Mouse (Mus musculus): ENCODE results near the gene Il18bp. TPM values are rescaled to one million over a fixed set of nuclear protein-coding genes. Genes with fewer than 3 reads are reported as not detected.
A peak's percentile ranks its signal among the peaks of the same experiment; 100 is the strongest.

The Il18bp gene
- polyA plus RNA-seq, 1 experiment from 2014 or later, result 4.8 TPM

DNA sequence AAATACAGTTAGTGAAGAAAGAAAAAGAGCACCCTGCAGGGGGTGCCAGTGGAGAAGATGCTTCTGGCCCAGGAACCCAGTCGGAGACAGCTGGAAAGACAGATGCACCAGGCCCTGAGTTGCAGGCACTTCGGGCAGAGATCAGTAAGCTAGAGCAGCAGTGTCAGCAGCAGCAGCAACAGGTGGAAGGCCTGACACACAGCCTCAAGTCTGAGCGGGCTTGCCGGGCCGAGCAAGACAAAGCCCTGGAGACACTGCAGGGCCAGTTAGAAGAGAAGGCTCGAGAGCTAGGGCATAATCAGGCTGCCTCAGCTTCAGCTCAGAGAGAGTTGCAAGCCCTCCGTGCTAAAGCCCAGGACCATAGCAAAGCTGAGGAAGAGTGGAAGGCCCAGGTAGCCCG, 18.2 kb downstream of the Il18bp start:
- Histone ChIP-seq H3K9me3 (no peaks in the 10 kb centered on the region), H3K27me3 (no peaks in the 10 kb centered on the region), H3K36me3 (peaks cover 97% of the 10 kb centered on the region), H3K27ac (no peak overlapping the region; the same call in none of the 2 replicates), H3K4me1 (replicated peaks) (no peaks in the 10 kb centered on the region), H3K4me3 (no peak overlapping the region), H3K9ac (no peak overlapping the region), H3K4me2 (no peak overlapping the region)
- 88% methylated on average over 8 of the region's 8 CpGs for WGBS
- no peak for ATAC-seq (ENCODE audit: low FRiP score)

DNA sequence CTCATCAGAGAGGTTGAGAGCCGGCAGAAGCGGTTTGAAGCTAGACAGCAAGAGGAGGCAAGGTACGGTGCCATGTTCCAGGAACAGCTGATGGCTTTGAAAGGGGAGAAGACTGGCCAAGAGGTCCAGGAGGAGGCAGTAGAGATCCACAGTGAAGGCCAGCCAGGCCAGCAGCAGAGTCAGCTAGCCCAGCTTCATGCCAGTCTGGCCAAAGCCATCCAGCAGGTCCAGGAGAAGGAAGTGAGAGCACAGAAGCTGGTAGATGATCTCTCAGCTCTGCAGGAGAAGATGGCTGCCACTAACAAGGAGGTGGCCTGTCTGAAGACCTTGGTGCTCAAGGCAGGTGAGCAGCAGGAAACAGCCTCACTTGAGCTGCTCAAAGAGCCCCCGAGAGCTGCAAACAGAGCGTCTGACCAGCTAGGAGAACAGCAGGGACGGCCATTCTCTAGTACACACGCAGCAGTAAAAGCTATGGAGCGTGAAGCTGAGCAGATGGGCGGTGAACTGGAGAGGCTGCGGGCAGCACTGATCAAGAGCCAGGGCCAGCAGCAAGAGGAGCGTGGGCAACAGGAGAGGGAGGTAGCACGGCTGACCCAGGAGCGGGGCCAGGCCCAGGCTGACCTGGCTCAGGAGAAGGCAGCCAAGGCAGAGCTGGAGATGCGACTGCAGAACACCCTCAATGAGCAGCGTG, 18.9 kb downstream of the Il18bp start:
- Histone ChIP-seq H3K36me3 (peaks cover 97% of the 10 kb centered on the region), H3K27ac (no peak overlapping the region; the same call in 1 of the 2 replicates), H3K9ac (no peak overlapping the region), H3K4me3 (no peak overlapping the region), H3K4me2 (no peak overlapping the region), H3K27me3 (no peaks in the 10 kb centered on the region), H3K9me3 (no peaks in the 10 kb centered on the region), H3K4me1 (replicated peaks) (no peaks in the 10 kb centered on the region)
- ATAC-seq (ENCODE audit: low FRiP score), result no peak
- WGBS, result 91% methylated on average over 15 of the region's 15 CpGs

DNA sequence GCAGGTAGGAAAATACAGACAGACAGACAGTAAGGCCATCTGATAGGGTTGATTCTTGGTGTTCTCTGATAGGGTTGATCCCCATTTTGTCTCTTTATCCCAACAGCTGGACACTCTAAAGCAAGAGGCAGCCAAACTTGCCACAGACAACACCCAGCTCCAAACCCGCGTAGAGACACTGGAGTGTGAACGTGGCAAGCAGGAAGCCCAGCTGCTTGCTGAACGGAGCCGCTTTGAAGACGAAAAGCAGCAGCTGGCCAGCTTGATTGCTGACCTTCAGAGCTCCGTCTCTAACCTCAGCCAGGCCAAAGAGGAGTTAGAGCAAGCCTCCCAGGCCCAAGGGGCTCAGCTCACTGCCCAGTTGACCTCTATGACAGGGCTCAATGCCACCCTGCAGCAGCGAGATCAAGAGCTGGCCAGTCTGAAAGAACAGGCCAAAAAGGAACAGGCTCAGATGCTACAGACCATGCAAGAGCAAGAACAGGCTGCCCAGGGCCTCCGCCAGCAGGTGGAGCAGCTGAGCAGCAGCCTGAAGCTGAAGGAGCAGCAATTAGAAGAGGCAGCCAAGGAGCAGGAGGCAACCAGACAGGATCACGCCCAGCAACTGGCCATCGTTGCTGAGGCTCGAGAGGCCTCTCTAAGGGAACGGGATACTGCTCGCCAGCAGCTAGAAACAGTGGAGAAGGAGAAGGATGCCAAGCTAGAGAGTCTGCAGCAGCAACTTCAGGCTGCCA, 20.1 kb downstream of the Il18bp start:
- Histone ChIP-seq H3K9ac (no peak overlapping the region), H3K9me3 (no peaks in the 10 kb centered on the region), H3K27me3 (no peaks in the 10 kb centered on the region), H3K4me2 (no peak overlapping the region), H3K4me3 (no peak overlapping the region), H3K36me3 (peaks cover 99% of the 10 kb centered on the region), H3K4me1 (replicated peaks) (no peaks in the 10 kb centered on the region), H3K27ac (peak overlapping the region; percentile 30; the same call in 1 of the 2 replicates)
- peak; percentile 29; the same call in 1 of the 2 replicates for ATAC-seq (ENCODE audit: low FRiP score)
- WGBS, result 71% methylated on average over 14 of the region's 14 CpGs

DNA sequence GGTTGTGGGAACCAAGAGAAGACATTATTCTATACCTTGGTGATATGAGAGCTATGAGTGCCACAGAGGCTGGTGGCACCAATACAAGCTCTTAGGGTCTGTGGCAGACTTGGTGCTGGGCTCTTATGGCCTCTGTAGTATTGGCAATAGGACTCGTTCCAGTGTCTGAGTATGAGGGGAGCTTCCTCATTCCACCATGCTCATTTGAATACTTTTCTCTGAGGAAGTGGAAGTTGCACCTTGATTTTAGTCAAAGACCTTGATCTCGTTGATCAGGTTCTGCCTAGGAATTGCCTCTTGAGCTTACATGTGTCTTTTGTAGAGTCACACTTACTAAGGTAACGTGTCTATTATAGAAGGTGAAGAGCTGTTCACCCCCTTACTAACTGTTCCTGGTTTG, 24.2 kb downstream of the Il18bp start:
- H3K4me3 ChIP-seq, result no peak overlapping the region
- H3K9me3 ChIP-seq, result no peaks in the 10 kb centered on the region
- H3K4me1 ChIP-seq (replicated peaks), result no peaks in the 10 kb centered on the region
- 95% methylated on average over 3 of the region's 3 CpGs for WGBS
- no peak overlapping the region for H3K4me2 ChIP-seq
- no peak overlapping the region for H3K27ac ChIP-seq
- H3K36me3 ChIP-seq, result peaks cover 99% of the 10 kb centered on the region
- no peak for ATAC-seq (ENCODE audit: low FRiP score)
- no peak overlapping the region for H3K9ac ChIP-seq
- H3K27me3 ChIP-seq, result no peaks in the 10 kb centered on the region

DNA sequence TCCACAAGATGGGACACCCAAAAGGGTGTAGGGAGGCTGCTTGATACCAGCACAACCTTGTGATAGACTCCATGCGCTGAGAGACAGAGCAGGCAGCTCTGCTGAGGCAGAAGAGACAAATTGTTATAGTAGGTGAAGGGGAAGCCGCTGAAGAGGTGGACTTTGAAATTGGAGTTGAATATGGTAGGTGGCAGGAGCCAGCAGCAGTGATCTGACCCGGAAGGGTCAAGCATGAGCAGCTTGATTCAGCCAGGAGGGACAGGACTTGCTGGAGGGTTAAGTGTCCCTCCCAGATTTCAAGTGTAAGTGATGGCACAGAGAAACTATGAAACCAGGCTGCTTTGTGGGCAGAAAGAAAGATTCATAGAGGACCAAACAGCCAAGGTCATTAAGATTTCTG, 33.4 kb downstream of the Il18bp start:
- Histone ChIP-seq H3K9me3 (no peaks in the 10 kb centered on the region), H3K4me2 (no peak overlapping the region), H3K9ac (no peak overlapping the region), H3K36me3 (peaks cover 58% of the 10 kb centered on the region), H3K27me3 (no peaks in the 10 kb centered on the region), H3K4me3 (no peak overlapping the region), H3K27ac (no peak overlapping the region), H3K4me1 (replicated peaks) (no peaks in the 10 kb centered on the region)
- ATAC-seq (ENCODE audit: low FRiP score), result no peak
- WGBS, result 96% methylated on average over 3 of the region's 3 CpGs

DNA sequence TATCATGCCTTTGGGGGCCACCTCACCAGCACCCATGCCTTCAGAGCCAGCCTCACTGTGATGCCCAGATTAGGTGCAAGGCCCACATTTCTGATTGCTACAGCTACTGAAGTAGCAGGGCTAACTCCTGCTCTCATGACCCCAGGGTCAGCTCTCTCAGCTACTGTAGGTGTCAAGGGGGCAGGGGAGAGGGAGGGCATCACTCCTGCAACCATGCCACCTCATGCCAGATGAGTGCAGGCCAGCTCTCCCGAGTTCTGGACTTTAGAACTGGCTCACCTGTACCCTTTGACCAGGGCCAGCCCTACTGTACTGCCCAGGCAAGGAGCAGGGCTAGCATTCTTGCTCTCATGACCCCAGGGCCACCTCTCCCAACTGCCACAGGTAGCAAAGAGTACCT, 35.8 kb downstream of the Il18bp start:
- H3K27ac ChIP-seq, result no peak overlapping the region
- no peak overlapping the region for H3K4me3 ChIP-seq
- no peaks in the 10 kb centered on the region for H3K4me1 ChIP-seq (replicated peaks)
- no peak overlapping the region for H3K9ac ChIP-seq
- ATAC-seq (ENCODE audit: low FRiP score), result no peak
- no peaks in the 10 kb centered on the region for H3K27me3 ChIP-seq
- H3K9me3 ChIP-seq, result no peaks in the 10 kb centered on the region
- H3K4me2 ChIP-seq, result no peak overlapping the region
- 86% methylated on average over 1 of the region's 1 CpGs for WGBS
- peaks cover 37% of the 10 kb centered on the region for H3K36me3 ChIP-seq

DNA sequence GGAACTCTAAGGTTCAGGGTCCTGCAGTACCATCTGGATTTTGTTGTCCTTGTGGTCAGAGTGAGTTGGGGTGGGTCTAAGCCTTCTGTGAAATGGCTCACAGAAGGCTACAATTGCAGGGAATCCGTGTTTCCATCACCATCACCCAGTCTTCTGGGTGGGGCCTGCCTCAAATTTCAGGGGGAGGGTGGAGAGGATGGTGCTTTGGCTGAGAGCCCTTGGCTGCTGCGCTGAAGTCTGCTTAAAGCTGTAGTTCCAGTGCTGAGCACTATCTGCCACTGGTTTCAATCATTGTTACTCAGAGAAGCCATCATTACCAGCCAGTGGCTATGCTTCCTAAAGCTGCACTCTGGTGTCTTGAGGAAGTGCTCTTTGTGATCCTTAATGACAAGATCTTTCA, 44.0 kb downstream of the Il18bp start:
- Histone ChIP-seq H3K27ac (peak overlapping the region; percentile 26; the same call in 1 of the 2 replicates), H3K4me1 (replicated peaks) (peaks cover 38% of the 10 kb centered on the region), H3K36me3 (peaks cover 11% of the 10 kb centered on the region), H3K27me3 (no peaks in the 10 kb centered on the region), H3K4me2 (no peak overlapping the region), H3K9me3 (no peaks in the 10 kb centered on the region), H3K4me3 (no peak overlapping the region), H3K9ac (no peak overlapping the region)
- no peak for ATAC-seq (ENCODE audit: low FRiP score)
- 75% methylated on average over 2 of the region's 2 CpGs for WGBS

DNA sequence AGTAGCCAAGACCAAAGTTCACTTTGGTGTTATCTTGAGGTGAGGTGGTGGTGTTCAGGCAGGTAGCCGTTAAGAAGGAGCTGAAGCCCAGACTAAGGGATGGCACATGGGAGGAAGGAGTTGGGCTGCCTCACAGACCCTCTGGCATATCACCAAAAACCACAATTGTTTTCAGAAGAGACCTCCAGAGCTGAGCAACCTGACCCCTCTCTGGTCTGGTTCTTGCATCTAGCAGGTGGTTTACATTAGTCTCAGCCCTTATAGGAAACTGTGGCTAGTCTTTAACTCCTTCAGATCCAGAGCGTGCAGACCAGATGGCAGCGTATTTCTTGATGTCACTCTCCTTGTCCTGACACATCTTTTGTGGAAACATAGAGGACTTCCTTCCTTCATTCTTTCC, 44.8 kb downstream of the Il18bp start:
- Histone ChIP-seq H3K4me1 (replicated peaks) (peaks cover 44% of the 10 kb centered on the region), H3K4me3 (no peak overlapping the region), H3K9ac (no peak overlapping the region), H3K9me3 (no peaks in the 10 kb centered on the region), H3K27me3 (no peaks in the 10 kb centered on the region), H3K36me3 (peaks cover 9% of the 10 kb centered on the region), H3K4me2 (no peak overlapping the region), H3K27ac (no peak overlapping the region)
- ATAC-seq (ENCODE audit: low FRiP score), result no peak
- WGBS, result 82% methylated on average over 3 of the region's 3 CpGs

DNA sequence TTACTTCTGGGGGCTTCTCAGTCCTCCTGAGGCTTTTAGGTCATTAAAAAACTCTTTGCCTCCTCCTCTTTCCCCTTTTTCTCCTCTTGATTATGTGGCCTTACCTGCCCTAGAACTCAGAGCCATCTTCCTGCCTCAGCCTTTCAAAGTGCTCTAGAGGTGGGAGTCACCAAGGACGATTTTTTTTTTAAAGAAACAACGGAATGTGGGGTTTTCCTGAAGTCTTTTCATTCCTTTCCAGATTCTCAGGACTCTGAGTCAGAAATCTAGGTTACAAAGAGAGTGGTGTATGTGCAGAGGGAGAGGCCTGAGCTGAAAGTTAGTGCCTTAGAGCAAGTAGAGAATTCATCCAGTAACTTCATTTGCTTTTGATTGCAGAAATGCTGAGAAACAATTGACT, 46.8 kb downstream of the Il18bp start:
- Histone ChIP-seq H3K4me2 (peak overlapping the region; percentile 74), H3K4me3 (peak overlapping the region; percentile 74), H3K27ac (peak overlapping the region; percentile 100), H3K4me1 (replicated peaks) (peaks cover 49% of the 10 kb centered on the region), H3K36me3 (0 out of 2 replicates have a peak, but pooled peaks cover 3% of the 10 kb centered on the region), H3K9me3 (no peaks in the 10 kb centered on the region), H3K9ac (peak overlapping the region; percentile 96), H3K27me3 (no peaks in the 10 kb centered on the region)
- no peak for ATAC-seq (ENCODE audit: low FRiP score)
- WGBS, result 59% methylated on average over 2 of the region's 2 CpGs

DNA sequence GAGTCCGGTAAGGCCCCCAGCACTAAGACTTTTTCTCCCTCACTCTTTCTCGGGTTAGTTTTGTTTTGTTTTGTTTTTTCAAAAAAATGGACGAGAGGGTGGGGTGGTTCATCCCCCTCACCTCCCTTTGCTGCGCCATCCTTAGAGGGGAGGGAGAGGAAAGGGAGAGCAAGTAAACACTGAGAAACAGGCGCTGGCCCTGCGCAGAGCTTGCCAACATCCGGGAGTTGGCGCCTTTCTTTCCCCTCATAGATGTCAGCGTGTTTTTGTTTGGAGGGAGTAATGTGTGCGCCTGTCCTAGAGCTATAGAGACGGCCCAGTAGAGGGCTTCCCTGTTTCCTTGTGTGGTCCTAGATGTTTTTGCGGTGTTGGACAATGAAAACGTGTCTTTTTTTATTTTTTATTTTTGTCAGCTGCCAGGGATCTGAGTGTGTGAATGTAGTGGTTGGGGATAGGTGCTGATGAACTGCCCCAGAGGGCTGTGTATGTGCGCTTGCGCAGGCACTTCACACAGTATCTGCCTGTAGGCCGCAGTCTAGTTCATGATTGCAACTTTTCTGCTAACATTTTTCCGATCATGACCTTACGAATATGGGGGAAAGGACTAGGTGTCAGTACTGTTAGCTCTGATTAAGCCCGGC, 47.5 kb downstream of the Il18bp start:
- no peaks in the 10 kb centered on the region for H3K27me3 ChIP-seq
- H3K4me3 ChIP-seq, result peak overlapping the region; percentile 74
- H3K4me2 ChIP-seq, result peak overlapping the region; percentile 74
- no peaks in the 10 kb centered on the region for H3K9me3 ChIP-seq
- ATAC-seq (ENCODE audit: low FRiP score), result peak; percentile 78
- WGBS, result 3% methylated on average over 19 of the region's 19 CpGs
- peaks cover 49% of the 10 kb centered on the region for H3K4me1 ChIP-seq (replicated peaks)
- peak overlapping the region; percentile 100 for H3K27ac ChIP-seq
- H3K9ac ChIP-seq, result peak overlapping the region; percentile 96
- H3K36me3 ChIP-seq, result 0 out of 2 replicates have a peak, but pooled peaks cover under 1% of the 10 kb centered on the region

DNA sequence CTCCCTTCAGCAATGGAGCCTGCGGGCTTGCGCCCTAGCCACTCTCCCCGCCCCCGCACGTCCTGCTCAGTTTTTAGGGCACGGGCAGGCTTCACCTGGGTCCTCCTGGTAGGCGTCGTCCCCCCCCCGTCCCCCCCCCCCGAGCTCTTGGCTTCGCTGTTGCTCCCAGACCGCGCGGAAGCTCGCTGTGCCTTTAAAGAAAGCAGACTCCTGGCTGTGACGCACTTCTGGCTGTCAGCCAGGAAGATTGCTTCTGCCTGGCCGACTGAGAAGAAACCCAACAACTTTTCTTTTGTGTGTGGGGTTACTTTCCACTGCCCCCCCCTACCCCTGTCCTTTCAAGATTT, 48.1 kb downstream of the Il18bp start:
- peak overlapping the region; percentile 96 for H3K9ac ChIP-seq
- peak overlapping the region; percentile 74 for H3K4me3 ChIP-seq
- H3K9me3 ChIP-seq, result no peaks in the 10 kb centered on the region
- peaks cover 49% of the 10 kb centered on the region for H3K4me1 ChIP-seq (replicated peaks)
- ATAC-seq (ENCODE audit: low FRiP score), result peak; percentile 82
- peak overlapping the region; percentile 100 for H3K27ac ChIP-seq
- WGBS, result 0% methylated on average over 17 of the region's 17 CpGs
- no peaks in the 10 kb centered on the region for H3K36me3 ChIP-seq
- no peaks in the 10 kb centered on the region for H3K27me3 ChIP-seq
- H3K4me2 ChIP-seq, result peak overlapping the region; percentile 74

DNA sequence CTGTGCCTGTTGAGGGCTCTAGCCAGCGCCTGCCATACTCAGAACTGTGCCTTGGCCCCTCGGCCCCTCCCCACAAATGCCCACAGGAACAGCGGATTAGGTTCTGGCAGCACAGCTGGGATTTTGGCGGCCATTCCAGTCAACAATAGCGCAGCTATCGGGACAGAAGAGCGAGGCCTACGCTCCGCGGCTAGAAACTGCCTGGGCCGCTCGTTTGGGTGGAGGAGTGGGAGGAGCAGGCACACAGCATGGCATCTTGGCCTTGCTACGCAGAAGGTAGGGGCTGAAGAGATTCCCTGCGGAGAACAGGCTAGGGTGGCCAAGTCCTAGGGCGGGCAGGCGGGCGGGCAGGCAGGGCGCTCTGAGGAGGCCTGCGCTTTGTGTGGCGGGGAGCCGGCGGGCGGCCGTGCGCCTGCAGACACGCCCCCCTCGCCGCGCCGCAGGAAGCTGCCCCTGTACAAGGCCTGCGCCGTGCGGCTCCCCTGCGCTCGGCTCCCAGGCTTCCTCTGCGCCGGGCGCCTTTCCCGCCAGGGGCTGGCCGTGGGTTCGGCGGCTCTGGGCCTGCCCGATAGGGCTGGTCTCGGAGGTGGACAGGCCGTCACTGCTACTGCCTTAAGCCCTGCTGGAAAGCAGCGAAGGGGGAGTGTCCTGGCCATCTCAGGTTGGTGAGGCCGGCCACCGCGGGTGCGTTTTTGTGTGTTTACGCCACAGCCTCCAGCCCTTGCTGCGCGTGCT, 48.6 kb downstream of the Il18bp start:
- Histone ChIP-seq H3K27ac (peak overlapping the region; percentile 100), H3K4me3 (peak overlapping the region; percentile 74), H3K4me2 (peak overlapping the region; percentile 74), H3K9me3 (no peaks in the 10 kb centered on the region), H3K4me1 (replicated peaks) (peaks cover 49% of the 10 kb centered on the region), H3K27me3 (no peaks in the 10 kb centered on the region), H3K36me3 (no peaks in the 10 kb centered on the region), H3K9ac (peak overlapping the region; percentile 96)
- under 1% methylated on average over 52 of the region's 53 CpGs for WGBS
- peak; percentile 91 for ATAC-seq (ENCODE audit: low FRiP score)
